ENCODE assay signal across 27 mouse cellular contexts in genomic region chr3:130088654-130089053, GRCm38 (mm10). TPM values are rescaled to one million over a fixed set of nuclear protein-coding genes. Genes with fewer than 3 reads are reported as not detected.
"Had no signal": no experiment of that assay in that cellular context is flagged by ENCODE, and none has a peak within 500 bp of the region (broad histone marks: within the 10 kb centered on the region; RNA-seq: fewer than 3 reads in every experiment).

No protein-coding gene starts in this region.

- H3K36me3 ChIP-seq: embryonic facial prominence, embryonic 10.5 days; embryonic facial prominence, embryonic 12.5 days; embryonic facial prominence, embryonic 13.5 days; embryonic facial prominence, embryonic 15.5 days; forebrain, embryonic 10.5 days; forebrain, embryonic 12.5 days; forebrain, embryonic 15.5 days had no signal

- H3K4me3 ChIP-seq: embryonic facial prominence, embryonic 10.5 days; embryonic facial prominence, embryonic 12.5 days; embryonic facial prominence, embryonic 13.5 days; embryonic facial prominence, embryonic 15.5 days; erythroblast, embryonic 14.5 days; forebrain, embryonic 10.5 days; forebrain, embryonic 12.5 days; forebrain, embryonic 13.5 days; forebrain, embryonic 15.5 days; gastrocnemius, adult 2 months had no signal

- H3K4me1 ChIP-seq: forebrain, embryonic 10.5 days; forebrain, embryonic 12.5 days; forebrain, embryonic 15.5 days had no signal

- H3K27ac ChIP-seq: embryonic facial prominence, embryonic 10.5 days; embryonic facial prominence, embryonic 12.5 days; embryonic facial prominence, embryonic 13.5 days; embryonic facial prominence, embryonic 15.5 days; forebrain, embryonic 10.5 days; forebrain, embryonic 12.5 days; forebrain, embryonic 13.5 days; forebrain, embryonic 15.5 days; gastrocnemius, adult 2 months had no signal

- DNase-seq: cerebellum, adult 2 months; cerebellum, adult 8-10 months; cerebellum, adult 9-10 months; cerebellum, adult 9-11 months; cerebellum, postnatal 10 days; cerebellum, postnatal 14 days; cerebellum, postnatal 25 days; cerebellum, postnatal 36 days; embryo, embryonic 11 days; forebrain, postnatal 0 days; gastrocnemius, adult 2 months; gastrocnemius, postnatal 10 days; gastrocnemius, postnatal 14 days; gastrocnemius, postnatal 25 days; gastrocnemius, postnatal 36 days; heart, adult 18-20 months had no signal

- H3K9me3 ChIP-seq: embryonic facial prominence, embryonic 10.5 days; embryonic facial prominence, embryonic 12.5 days; embryonic facial prominence, embryonic 15.5 days; forebrain, embryonic 10.5 days; forebrain, embryonic 12.5 days; forebrain, embryonic 13.5 days; forebrain, embryonic 15.5 days had no signal

- H3K9ac ChIP-seq: embryonic facial prominence, embryonic 12.5 days; embryonic facial prominence, embryonic 13.5 days; embryonic facial prominence, embryonic 15.5 days; forebrain, embryonic 12.5 days; forebrain, embryonic 13.5 days; forebrain, embryonic 15.5 days; forebrain, postnatal 0 days had no signal

- H3K27me3 ChIP-seq: embryonic facial prominence, embryonic 12.5 days; forebrain, embryonic 12.5 days; forebrain, embryonic 13.5 days; forebrain, embryonic 15.5 days had no signal

RNA-seq across cellular contexts. Expression of gene Col25a1, which starts 42.6 kb away (rescaled TPM):
- total RNA-seq: common myeloid progenitor, adult 5-6 weeks; granulocyte monocyte progenitor cell, adult 5-6 weeks had no signal
